Mouse (Mus musculus) embryonic facial prominence, embryonic 11.5 days (tissue): ENCODE data around the gene Rsrc1. TPM values are rescaled to one million over a fixed set of nuclear protein-coding genes. Genes with fewer than 3 reads are reported as not detected.

Experiments
- ATAC-seq: fragments of 200-750 bp; cut with Nextera tagmentation; replicated peaks from 2 replicates; pipeline ENCODE4 v1.8.0; 2017; ENCODE audit warnings: low read depth; ENCODE audit not compliant: insufficient number of reproducible peaks, low FRiP score, low TSS enrichment
- DNase-seq: peaks from one replicate; pipeline ENCODE4 v3.0.0-alpha.2; 2015; ENCODE audit warnings: low spot score
- H3K27ac ChIP-seq: fragments of 300-500 bp; sonication (generic); replicated peaks from 2 replicates; pipeline ENCODE4 v1.5.1; 2014; ENCODE audit warnings: mild to moderate bottlenecking, low read depth, low read length, control low read depth
- H3K27me3 ChIP-seq: fragments of 300-500 bp; sonication (generic); 2 replicates; pipeline ENCODE4 v1.6.1; 2014; ENCODE audit warnings: mild to moderate bottlenecking, low read length, moderate library complexity, mixed read lengths; ENCODE audit not compliant: control insufficient read depth, insufficient read depth
- H3K36me3 ChIP-seq: fragments of 300-500 bp; sonication (generic); replicated peaks from 2 replicates; pipeline ENCODE4 v1.6.1; 2014; ENCODE audit warnings: low read depth, mild to moderate bottlenecking, low read length, moderate library complexity, mixed read lengths; ENCODE audit not compliant: control insufficient read depth, insufficient read depth
- H3K4me1 ChIP-seq: fragments of 300-500 bp; sonication (generic); 2 replicates; pipeline ENCODE4 v1.6.1; 2014; ENCODE audit warnings: low read length, mixed read lengths; ENCODE audit not compliant: control insufficient read depth, insufficient read depth
- H3K4me2 ChIP-seq: fragments of 300-500 bp; sonication (generic); 2 replicates; pipeline ENCODE4 v1.6.1; 2014; ENCODE audit warnings: low read depth, mild to moderate bottlenecking, control low read depth, low read length, moderate library complexity
- H3K4me3 ChIP-seq: fragments of 300-500 bp; sonication (generic); 2 replicates; pipeline ENCODE4 v1.5.1; 2014; ENCODE audit warnings: low read depth, low read length, control low read depth
- H3K9ac ChIP-seq: fragments of 300-500 bp; sonication (generic); replicated peaks from 2 replicates; pipeline ENCODE4 v1.6.1; 2014; ENCODE audit warnings: mild to moderate bottlenecking, control low read depth, low read length
- H3K9me3 ChIP-seq: fragments of 300-500 bp; sonication (generic); replicated peaks from 2 replicates; pipeline ENCODE4 v1.6.1; 2016; ENCODE audit warnings: mild to moderate bottlenecking, low read length, inconsistent platforms, mixed read lengths; ENCODE audit not compliant: control insufficient read depth
- WGBS: fragments of 180-500 bp; shearing (Covaris S2); extraction: QIAGEN DNeasy Blood & Tissue Kit; methylation state at CpG from one replicate; pipeline ENCODE4 v1.1.7; 2014; 5-methylcytosine and 5-hydroxymethylcytosine counted together
- polyA plus RNA-seq: library from polyadenylated mRNA; unstranded; fragments of >200 nt; fragmentation: Nextera tagmentation; extraction: Ambion mirVana; gene quantifications from 2 replicates; pipeline ENCODE4 v1.2.1, GENCODE M21; 2014

The Rsrc1 gene
- polyA plus RNA-seq, 1 experiment from 2014 or later, result 54.8 TPM

- no peaks in the 10 kb centered on the region for H3K36me3 ChIP-seq
- H3K4me1 ChIP-seq, result peaks cover 4% of the 10 kb centered on the region; the same call in 1 of the 2 replicates
- 4% methylated on average over 16 of the region's 16 CpGs for WGBS
- H3K4me2 ChIP-seq, result no peak overlapping the region
- no peak overlapping the region for H3K9ac ChIP-seq
- DNase-seq (no peak), ATAC-seq (no peak)
- no peak overlapping the region for H3K27ac ChIP-seq
- no peak overlapping the region for H3K4me3 ChIP-seq
- no peaks in the 10 kb centered on the region for H3K9me3 ChIP-seq
- peaks cover 37% of the 10 kb centered on the region for H3K27me3 ChIP-seq
These were observed 8.8 kb upstream of the Rsrc1 start for GRCm38 (mm10) chr3:66972191-66972950.

- H3K4me1 ChIP-seq, result peaks cover 4% of the 10 kb centered on the region; the same call in 1 of the 2 replicates
- ATAC-seq (peak; percentile 55), DNase-seq (peak; percentile 83)
- H3K4me3 ChIP-seq, result peak overlapping the region; percentile 45
- peaks cover 38% of the 10 kb centered on the region for H3K27me3 ChIP-seq
- no peaks in the 10 kb centered on the region for H3K9me3 ChIP-seq
- peak overlapping the region; percentile 93 for H3K4me2 ChIP-seq
- no peaks in the 10 kb centered on the region for H3K36me3 ChIP-seq
- WGBS, result under 1% methylated on average over 59 of the region's 59 CpGs
- no peak overlapping the region for H3K27ac ChIP-seq
- H3K9ac ChIP-seq, result peak overlapping the region; percentile 58
These were observed 7.7 kb upstream of the Rsrc1 start for GRCm38 (mm10) chr3:66973391-66973943.

GRCm38 (mm10) chr3:66974501-66974900 is 6.7 kb upstream of the Rsrc1 start:
- no peak overlapping the region for H3K9ac ChIP-seq
- H3K9me3 ChIP-seq, result no peaks in the 10 kb centered on the region
- ATAC-seq, result no peak
- no peaks in the 10 kb centered on the region for H3K36me3 ChIP-seq
- peaks cover 38% of the 10 kb centered on the region for H3K27me3 ChIP-seq
- H3K4me2 ChIP-seq, result no peak overlapping the region
- 18% methylated on average over 3 of the region's 3 CpGs for WGBS
- DNase-seq, result no peak
- H3K4me3 ChIP-seq, result no peak overlapping the region
- H3K27ac ChIP-seq, result no peak overlapping the region
- H3K4me1 ChIP-seq, result peaks cover 4% of the 10 kb centered on the region; the same call in 1 of the 2 replicates

- DNase-seq, result peak; percentile 68
- H3K36me3 ChIP-seq, result no peaks in the 10 kb centered on the region
- peaks cover 24% of the 10 kb centered on the region for H3K27me3 ChIP-seq
- no peaks in the 10 kb centered on the region; the same call in 1 of the 2 replicates for H3K4me1 ChIP-seq
- H3K4me3 ChIP-seq, result no peak overlapping the region
- H3K9ac ChIP-seq, result no peak overlapping the region
- no peak overlapping the region; the same call in 1 of the 2 replicates for H3K4me2 ChIP-seq
- ATAC-seq, result no peak
- H3K9me3 ChIP-seq, result no peaks in the 10 kb centered on the region
- WGBS, result 3% methylated on average over 13 of the region's 13 CpGs
- no peak overlapping the region for H3K27ac ChIP-seq
These were observed 4.1 kb upstream of the Rsrc1 start for GRCm38 (mm10) chr3:66976889-66977615.

GRCm38 (mm10) chr3:66977811-66978456 is 3.3 kb upstream of the Rsrc1 start:
- Histone ChIP-seq H3K9me3 (no peaks in the 10 kb centered on the region), H3K9ac (peak overlapping the region; percentile 26)
- DNase-seq, result no peak

GRCm38 (mm10) chr3:66978457-66979381 is 2.5 kb upstream of the Rsrc1 start:
- Histone ChIP-seq H3K4me2 (peak overlapping the region; percentile 44), H3K4me3 (peak overlapping the region; percentile 56), H3K4me1 (no peaks in the 10 kb centered on the region; the same call in 1 of the 2 replicates), H3K9me3 (no peaks in the 10 kb centered on the region), H3K9ac (peak overlapping the region; percentile 30), H3K36me3 (no peaks in the 10 kb centered on the region), H3K27me3 (peaks cover 16% of the 10 kb centered on the region), H3K27ac (0 out of 2 replicates have a peak overlapping the region, but pooled peaks have one; percentile 10)
- under 1% methylated on average over 45 of the region's 45 CpGs for WGBS
- DNase-seq, result no peak
- ATAC-seq, result no peak

More at GRCm38 (mm10) chr3:66977811-66978456, 3.3 kb upstream of the Rsrc1 start:
- H3K27ac ChIP-seq, result no peak overlapping the region
- H3K4me3 ChIP-seq, result peak overlapping the region; percentile 22; the same call in 1 of the 2 replicates
- H3K4me1 ChIP-seq, result no peaks in the 10 kb centered on the region; the same call in 1 of the 2 replicates
- H3K4me2 ChIP-seq, result no peak overlapping the region
- 1% methylated on average over 25 of the region's 25 CpGs for WGBS
- H3K27me3 ChIP-seq, result peaks cover 22% of the 10 kb centered on the region
- no peaks in the 10 kb centered on the region for H3K36me3 ChIP-seq
- no peak for ATAC-seq

GRCm38 (mm10) chr3:66979491-66979890 is 1.7 kb upstream of the Rsrc1 start:
- ATAC-seq (no peak), DNase-seq (no peak)
- Histone ChIP-seq H3K9me3 (no peaks in the 10 kb centered on the region), H3K9ac (no peak overlapping the region; the same call in 1 of the 2 replicates), H3K27me3 (peaks cover 9% of the 10 kb centered on the region), H3K27ac (no peak overlapping the region), H3K4me3 (peak overlapping the region; percentile 56), H3K36me3 (no peaks in the 10 kb centered on the region), H3K4me1 (no peaks in the 10 kb centered on the region; the same call in 1 of the 2 replicates), H3K4me2 (peak overlapping the region; percentile 44; the same call in 1 of the 2 replicates)
- WGBS, result 2% methylated on average over 9 of the region's 9 CpGs
